Mouse (Mus musculus): ENCODE measurements around the gene Cntn5. TPM values are rescaled to one million over a fixed set of nuclear protein-coding genes. Genes with fewer than 3 reads are reported as not detected.

The Cntn5 gene
- polyA plus RNA-seq, 1 experiment from 2014 or later: 1.7 TPM

DNA sequence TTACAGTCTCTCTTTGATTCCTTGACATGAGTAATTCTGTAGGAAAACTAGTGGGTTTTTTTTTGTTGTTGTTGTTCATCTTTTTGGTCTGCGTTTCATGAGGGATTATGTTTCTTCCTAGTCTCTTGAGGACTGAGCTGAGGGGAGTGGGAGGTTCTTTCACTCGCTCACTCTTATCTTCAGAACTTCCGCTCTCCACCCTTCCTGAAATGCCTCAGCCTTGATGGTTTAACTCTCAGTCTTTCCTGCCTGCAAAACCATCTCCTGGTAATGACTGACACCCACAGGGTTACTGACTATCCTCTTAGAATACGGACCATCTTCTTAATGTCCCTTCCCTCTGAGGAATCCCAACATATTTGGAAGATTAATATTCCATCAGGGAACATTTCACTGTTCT lies 382.0 kb downstream of the Cntn5 start:
- Histone ChIP-seq H3K27me3 (ENCODE audit: control insufficient read depth, insufficient read depth, low read length) (no peaks in the 10 kb centered on the region), H3K4me3 (ENCODE audit: low read depth, low read length) (no peak overlapping the region), H3K4me2 (no peak overlapping the region), H3K36me3 (ENCODE audit: control insufficient read depth, insufficient read depth, low read length) (no peaks in the 10 kb centered on the region), H3K9ac (ENCODE audit: low read length) (no peak overlapping the region), H3K9me3 (ENCODE audit: control insufficient read depth, low read length) (no peaks in the 10 kb centered on the region), H3K27ac (ENCODE audit: low read depth, low read length) (no peak overlapping the region), H3K4me1 (ENCODE audit: control insufficient read depth, insufficient read depth, low read length) (no peaks in the 10 kb centered on the region)
- no peak for DNase-seq (ENCODE audit: low spot score, missing footprints)
- ATAC-seq (ENCODE audit: low FRiP score): no peak
- WGBS: 83% methylated on average over 4 of the region's 4 CpGs

DNA sequence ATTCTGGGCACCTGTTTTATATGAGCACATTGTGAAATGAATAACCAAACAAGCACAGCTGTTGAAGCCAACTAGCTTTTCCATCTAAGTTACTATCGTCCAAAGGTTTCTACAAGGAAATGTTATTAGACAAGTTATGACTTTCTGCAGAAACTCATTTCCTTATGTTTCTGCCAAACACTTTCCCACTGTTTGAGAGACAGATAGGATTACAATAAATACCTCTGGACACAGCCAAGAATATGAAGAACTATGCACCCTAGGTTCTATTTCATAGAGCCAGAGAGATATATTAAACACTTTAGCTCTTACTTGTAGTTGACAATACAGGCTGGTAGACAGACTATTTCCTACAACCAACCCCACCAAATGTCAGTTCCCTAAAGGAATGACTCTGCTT lies 383.5 kb downstream of the Cntn5 start:
- no peaks in the 10 kb centered on the region for H3K9me3 ChIP-seq (ENCODE audit: control insufficient read depth, low read length)
- no peak overlapping the region for H3K4me3 ChIP-seq (ENCODE audit: low read depth, low read length)
- WGBS: 91% methylated on average over 1 of the region's 1 CpGs
- no peak for DNase-seq (ENCODE audit: low spot score, missing footprints)
- no peak overlapping the region for H3K9ac ChIP-seq (ENCODE audit: low read length)
- no peaks in the 10 kb centered on the region for H3K4me1 ChIP-seq (ENCODE audit: control insufficient read depth, insufficient read depth, low read length)
- no peaks in the 10 kb centered on the region for H3K27me3 ChIP-seq (ENCODE audit: control insufficient read depth, insufficient read depth, low read length)
- no peak overlapping the region for H3K4me2 ChIP-seq
- H3K36me3 ChIP-seq (ENCODE audit: control insufficient read depth, insufficient read depth, low read length): no peaks in the 10 kb centered on the region
- no peak for ATAC-seq (ENCODE audit: low FRiP score)
- H3K27ac ChIP-seq (ENCODE audit: low read depth, low read length): no peak overlapping the region

DNA sequence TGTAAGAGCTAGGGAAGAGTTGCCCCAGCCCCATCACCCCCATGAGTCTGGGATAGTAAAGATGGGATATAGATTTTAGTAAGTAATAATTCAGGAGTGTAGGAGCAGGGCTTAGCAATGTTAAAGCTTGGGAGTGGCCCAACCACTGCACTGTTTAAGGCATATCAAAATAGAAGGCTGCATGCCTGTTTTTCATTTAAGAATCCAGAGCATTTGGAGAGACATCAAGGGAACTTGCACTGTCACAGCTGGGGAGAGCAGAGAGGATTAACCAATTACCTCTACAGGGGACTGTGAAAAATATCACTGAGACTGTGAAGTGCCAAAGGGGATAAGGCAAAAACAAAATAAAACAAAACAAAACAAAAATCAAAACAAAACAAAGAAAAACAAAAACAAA lies 412.3 kb downstream of the Cntn5 start:
- Histone ChIP-seq H3K4me2 (no peak overlapping the region), H3K4me1 (ENCODE audit: control insufficient read depth, insufficient read depth, low read length) (no peaks in the 10 kb centered on the region), H3K9me3 (ENCODE audit: control insufficient read depth, low read length) (no peaks in the 10 kb centered on the region), H3K9ac (ENCODE audit: low read length) (no peak overlapping the region), H3K36me3 (ENCODE audit: control insufficient read depth, insufficient read depth, low read length) (no peaks in the 10 kb centered on the region), H3K4me3 (ENCODE audit: low read depth, low read length) (no peak overlapping the region), H3K27me3 (ENCODE audit: control insufficient read depth, insufficient read depth, low read length) (no peaks in the 10 kb centered on the region), H3K27ac (ENCODE audit: low read depth, low read length) (no peak overlapping the region)
- ATAC-seq (ENCODE audit: low FRiP score) (no peak), DNase-seq (ENCODE audit: low spot score, missing footprints) (no peak)

DNA sequence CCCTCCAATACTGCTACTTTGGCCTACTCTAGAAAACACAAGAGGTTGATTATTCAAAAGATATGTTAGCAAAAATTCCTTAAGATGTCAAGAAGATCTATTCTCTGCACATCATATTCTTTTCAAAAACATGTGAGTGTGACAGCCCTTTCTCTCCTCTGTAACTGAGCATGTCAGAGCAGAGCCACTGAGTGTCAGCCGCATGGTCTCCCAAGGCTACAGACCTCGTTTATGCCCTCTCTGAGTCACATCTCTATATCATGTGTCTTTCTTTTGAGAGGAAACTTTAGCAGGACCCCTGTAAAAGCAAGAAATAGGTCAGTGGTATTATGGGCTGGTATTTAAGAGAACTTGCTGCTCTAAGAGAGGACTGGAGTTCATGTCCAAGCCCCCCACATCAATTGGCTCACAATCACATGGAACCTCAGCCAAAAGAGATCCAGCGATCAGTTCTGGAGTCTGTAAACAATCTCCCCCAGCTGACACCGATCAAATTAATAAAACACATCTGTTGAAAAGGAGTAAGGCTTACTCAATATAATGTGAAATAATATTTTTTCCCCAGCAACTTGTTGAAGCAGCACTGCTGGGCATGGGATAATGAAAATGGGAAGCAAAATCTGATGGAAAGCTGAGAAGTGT lies 433.0 kb downstream of the Cntn5 start:
- Histone ChIP-seq H3K9me3 (ENCODE audit: control insufficient read depth, low read length) (no peaks in the 10 kb centered on the region), H3K4me2 (no peak overlapping the region), H3K36me3 (ENCODE audit: control insufficient read depth, insufficient read depth, low read length) (no peaks in the 10 kb centered on the region), H3K4me1 (ENCODE audit: control insufficient read depth, insufficient read depth, low read length) (no peaks in the 10 kb centered on the region), H3K27me3 (ENCODE audit: control insufficient read depth, insufficient read depth, low read length) (no peaks in the 10 kb centered on the region), H3K27ac (ENCODE audit: low read depth, low read length) (no peak overlapping the region), H3K9ac (ENCODE audit: low read length) (no peak overlapping the region), H3K4me3 (ENCODE audit: low read depth, low read length) (no peak overlapping the region)
- no peak for ATAC-seq (ENCODE audit: low FRiP score)
- 85% methylated on average over 4 of the region's 4 CpGs for WGBS
- no peak for DNase-seq (ENCODE audit: low spot score, missing footprints)

DNA sequence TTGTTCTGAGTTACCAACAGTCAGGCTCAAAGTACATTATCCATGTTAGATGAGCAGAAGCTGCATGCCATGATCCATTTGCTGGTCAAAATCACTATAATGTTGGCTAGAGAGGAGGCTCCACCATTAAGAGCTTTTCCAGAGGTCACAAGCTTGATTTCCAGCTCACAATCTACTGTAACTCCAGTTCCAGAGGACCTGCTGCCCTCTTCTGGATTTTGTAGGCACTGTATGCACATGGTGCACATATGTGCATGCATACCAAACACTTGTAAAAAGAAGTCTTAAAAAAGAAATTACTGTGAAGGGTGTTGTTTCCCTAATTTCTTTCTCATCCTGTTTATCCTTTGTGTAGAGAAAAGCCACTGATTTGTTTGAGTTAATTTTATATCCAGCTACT lies 439.8 kb downstream of the Cntn5 start:
- Histone ChIP-seq H3K9ac (ENCODE audit: low read length) (no peak overlapping the region), H3K36me3 (ENCODE audit: control insufficient read depth, insufficient read depth, low read length) (no peaks in the 10 kb centered on the region), H3K27ac (ENCODE audit: low read depth, low read length) (no peak overlapping the region)

DNA sequence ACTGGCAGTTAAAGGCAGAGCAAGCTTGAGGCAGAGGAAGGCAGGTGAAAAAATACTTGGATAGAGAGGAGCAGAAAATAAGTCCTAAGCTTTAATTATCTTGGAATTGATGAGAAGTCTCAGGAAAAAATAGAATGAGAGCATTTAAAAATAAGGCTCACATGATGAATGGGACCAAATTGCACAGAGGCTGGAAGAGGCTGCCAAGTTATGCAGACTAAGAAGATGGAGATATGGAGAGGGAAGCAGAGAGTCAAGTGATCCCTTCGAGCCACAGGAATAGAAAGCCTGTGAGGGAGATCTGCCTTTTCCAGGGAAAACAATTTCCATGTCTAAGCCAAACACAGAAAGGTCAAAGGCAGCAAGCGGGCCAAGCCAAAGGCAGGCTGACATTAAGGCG lies 446.7 kb downstream of the Cntn5 start:
- DNase-seq (ENCODE audit: low spot score, missing footprints) (no peak), ATAC-seq (ENCODE audit: low FRiP score) (no peak)
- Histone ChIP-seq H3K4me3 (ENCODE audit: low read depth, low read length) (no peak overlapping the region), H3K27me3 (ENCODE audit: control insufficient read depth, insufficient read depth, low read length) (no peaks in the 10 kb centered on the region), H3K4me2 (no peak overlapping the region), H3K9me3 (ENCODE audit: control insufficient read depth, low read length) (no peaks in the 10 kb centered on the region), H3K36me3 (ENCODE audit: control insufficient read depth, insufficient read depth, low read length) (no peaks in the 10 kb centered on the region), H3K4me1 (ENCODE audit: control insufficient read depth, insufficient read depth, low read length) (no peaks in the 10 kb centered on the region), H3K9ac (ENCODE audit: low read length) (no peak overlapping the region), H3K27ac (ENCODE audit: low read depth, low read length) (no peak overlapping the region)
- 28% methylated on average over 3 of the region's 3 CpGs for WGBS

More for the DNA sequence above, 439.8 kb downstream of the Cntn5 start:
- ATAC-seq (ENCODE audit: low FRiP score) (no peak), DNase-seq (ENCODE audit: low spot score, missing footprints) (no peak)
- Histone ChIP-seq H3K4me3 (ENCODE audit: low read depth, low read length) (no peak overlapping the region), H3K4me1 (ENCODE audit: control insufficient read depth, insufficient read depth, low read length) (no peaks in the 10 kb centered on the region), H3K27me3 (ENCODE audit: control insufficient read depth, insufficient read depth, low read length) (no peaks in the 10 kb centered on the region), H3K4me2 (no peak overlapping the region), H3K9me3 (ENCODE audit: control insufficient read depth, low read length) (no peaks in the 10 kb centered on the region)

DNA sequence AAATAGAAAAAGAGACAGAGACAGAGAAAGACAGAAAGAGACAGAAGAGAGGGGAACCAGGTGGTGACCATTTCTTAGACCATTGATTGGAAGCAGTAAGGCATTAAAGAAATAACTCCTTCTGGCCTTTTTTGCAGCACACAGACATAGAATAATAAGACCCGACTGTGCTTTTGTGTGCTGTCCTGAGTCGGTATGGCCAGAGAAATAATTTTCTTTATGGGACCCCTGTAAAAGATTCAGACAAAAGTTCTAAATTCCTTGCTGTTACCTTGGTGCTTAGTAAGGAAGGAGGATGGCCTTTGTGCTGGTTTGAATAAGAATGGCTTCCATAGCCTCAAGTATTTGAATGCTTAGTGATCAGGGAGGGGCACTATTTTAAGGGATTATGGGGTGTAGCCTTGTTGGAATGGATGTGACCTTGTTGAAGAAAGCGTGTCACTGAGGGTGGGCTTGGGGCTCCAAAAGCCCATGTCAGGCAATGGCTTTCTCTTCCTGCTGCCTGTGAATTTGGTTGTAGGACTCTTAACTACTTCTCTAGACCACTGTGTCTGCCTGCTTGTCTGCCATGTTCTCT lies 455.5 kb downstream of the Cntn5 start:
- ATAC-seq (ENCODE audit: low FRiP score): peak; percentile 79
- 15% methylated on average over 3 of the region's 3 CpGs for WGBS

DNA sequence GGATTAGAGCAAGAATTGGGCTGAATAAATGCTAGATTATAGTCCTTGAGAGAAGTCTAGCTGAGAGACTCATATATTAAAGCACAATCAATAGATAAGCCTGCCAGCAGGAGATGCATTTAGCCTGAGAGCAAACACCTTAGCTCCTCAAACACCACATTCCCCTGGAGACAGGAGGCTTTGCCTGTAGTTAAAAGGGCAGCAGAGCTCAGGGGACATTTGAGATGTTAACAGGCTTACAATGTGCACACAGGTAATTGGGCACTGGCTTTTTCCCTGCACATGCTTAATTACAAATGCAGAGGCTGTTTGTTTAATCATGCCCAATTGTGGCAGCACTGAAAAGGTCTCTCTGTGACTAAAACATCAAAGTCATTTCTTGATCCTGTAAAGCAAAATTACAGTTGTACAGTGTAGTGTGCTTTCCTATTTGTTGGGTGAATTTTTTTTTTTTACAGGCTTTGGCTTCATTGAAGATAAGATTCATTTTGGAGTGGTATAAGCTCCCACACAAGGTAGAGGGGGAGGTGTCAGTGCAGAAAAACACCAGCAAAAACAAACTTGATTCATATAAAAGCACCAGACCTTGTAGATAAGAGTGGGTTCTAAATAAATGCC lies 457.2 kb downstream of the Cntn5 start:
- ATAC-seq (ENCODE audit: low FRiP score) (peak; percentile 63; the same call in 1 of the 2 replicates), DNase-seq (ENCODE audit: low spot score, missing footprints) (no peak)
- Histone ChIP-seq H3K4me3 (ENCODE audit: low read depth, low read length) (no peak overlapping the region), H3K27ac (ENCODE audit: low read depth, low read length) (no peak overlapping the region), H3K9ac (ENCODE audit: low read length) (no peak overlapping the region), H3K4me1 (ENCODE audit: control insufficient read depth, insufficient read depth, low read length) (peaks cover 8% of the 10 kb centered on the region), H3K36me3 (ENCODE audit: control insufficient read depth, insufficient read depth, low read length) (no peaks in the 10 kb centered on the region), H3K9me3 (ENCODE audit: control insufficient read depth, low read length) (no peaks in the 10 kb centered on the region), H3K27me3 (ENCODE audit: control insufficient read depth, insufficient read depth, low read length) (no peaks in the 10 kb centered on the region), H3K4me2 (no peak overlapping the region)

More for the DNA sequence above, 455.5 kb downstream of the Cntn5 start:
- Histone ChIP-seq H3K9ac (ENCODE audit: low read length) (no peak overlapping the region), H3K4me2 (no peak overlapping the region), H3K4me1 (ENCODE audit: control insufficient read depth, insufficient read depth, low read length) (peaks cover 8% of the 10 kb centered on the region), H3K27ac (ENCODE audit: low read depth, low read length) (no peak overlapping the region), H3K36me3 (ENCODE audit: control insufficient read depth, insufficient read depth, low read length) (no peaks in the 10 kb centered on the region), H3K4me3 (ENCODE audit: low read depth, low read length) (no peak overlapping the region), H3K9me3 (ENCODE audit: control insufficient read depth, low read length) (no peaks in the 10 kb centered on the region), H3K27me3 (ENCODE audit: control insufficient read depth, insufficient read depth, low read length) (no peaks in the 10 kb centered on the region)
- DNase-seq (ENCODE audit: low spot score, missing footprints): peak; percentile 86

DNA sequence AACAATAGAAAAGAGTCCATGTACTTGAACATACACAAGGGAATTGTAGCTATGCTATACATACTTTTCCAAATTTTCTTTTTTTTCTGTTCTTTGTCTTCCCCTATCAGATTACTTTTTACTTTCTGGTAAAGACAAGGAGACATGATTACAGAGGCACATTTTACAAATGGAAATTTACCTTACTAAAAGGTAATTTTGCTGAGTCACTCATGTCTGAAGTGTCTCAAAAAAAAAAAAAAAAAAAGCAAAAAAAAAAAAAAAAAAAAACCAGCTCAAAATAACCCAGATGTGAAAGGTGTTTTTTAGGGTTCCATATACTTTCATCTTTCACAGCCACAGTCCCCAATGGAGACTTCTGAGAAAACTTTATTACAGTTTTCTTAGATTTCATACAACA lies 492.5 kb downstream of the Cntn5 start:
- H3K9ac ChIP-seq (ENCODE audit: low read length): no peak overlapping the region
- no peak for ATAC-seq (ENCODE audit: low FRiP score)
- H3K4me2 ChIP-seq: no peak overlapping the region
- H3K4me1 ChIP-seq (ENCODE audit: control insufficient read depth, insufficient read depth, low read length): no peaks in the 10 kb centered on the region
- DNase-seq (ENCODE audit: low spot score, missing footprints): no peak
- no peak overlapping the region for H3K27ac ChIP-seq (ENCODE audit: low read depth, low read length)
- no peaks in the 10 kb centered on the region for H3K9me3 ChIP-seq (ENCODE audit: control insufficient read depth, low read length)
- H3K36me3 ChIP-seq (ENCODE audit: control insufficient read depth, insufficient read depth, low read length): no peaks in the 10 kb centered on the region
- H3K27me3 ChIP-seq (ENCODE audit: control insufficient read depth, insufficient read depth, low read length): no peaks in the 10 kb centered on the region
- H3K4me3 ChIP-seq (ENCODE audit: low read depth, low read length): no peak overlapping the region

Data from midbrain, embryonic 11.5 days (tissue).